ENCODE assay signal across 9 mouse cellular contexts in genomic region chr2:104145983-104146382, GRCm38 (mm10). TPM values are rescaled to one million over a fixed set of nuclear protein-coding genes. Genes with fewer than 3 reads are reported as not detected.
DNase-seq lines count a peak whose midpoint lies in the region; ATAC-seq and TF ChIP-seq lines count a peak whose summit lies in the region.
"Had no signal": no experiment of that assay in that cellular context is flagged by ENCODE, and none has a peak within 500 bp of the region (broad histone marks: within the 10 kb centered on the region; RNA-seq: fewer than 3 reads in every experiment).

No protein-coding gene starts in this region.

- H3K9ac ChIP-seq in midbrain, embryonic 11.5 days (ENCODE audit: low read length), result no peak overlapping the region
- H3K9ac ChIP-seq in midbrain, embryonic 15.5 days, result no peak overlapping the region
- no peak overlapping the region for H3K9ac ChIP-seq in hindbrain, postnatal 0 days (replicated peaks; ENCODE audit: low read length)
- H3K9ac ChIP-seq in kidney, embryonic 14.5 days (ENCODE audit: low read depth, low read length), result no peak overlapping the region

- H3K27ac ChIP-seq in midbrain, embryonic 11.5 days (ENCODE audit: low read depth, low read length), result no peak overlapping the region
- no peak overlapping the region for H3K27ac ChIP-seq in midbrain, embryonic 15.5 days
- no peak overlapping the region for H3K27ac ChIP-seq in hindbrain, postnatal 0 days
- no peak overlapping the region for H3K27ac ChIP-seq in kidney, embryonic 14.5 days (ENCODE audit: low read depth, low read length)

- ATAC-seq in cerebellum, adult (ENCODE audit: insufficient number of reproducible peaks, low FRiP score, low TSS enrichment), result no peak
- ATAC-seq in midbrain, embryonic 11.5 days (ENCODE audit: low FRiP score), result no peak
- no peak for ATAC-seq in midbrain, embryonic 15.5 days (replicated peaks)
- peak; percentile 97 for ATAC-seq in megakaryocyte progenitor cell, adult 5-6 weeks (replicated peaks; ENCODE audit: poor library complexity)
- ATAC-seq in hindbrain, postnatal 0 days, result no peak
- ATAC-seq in kidney, embryonic 14.5 days (ENCODE audit: low FRiP score, low TSS enrichment), result no peak

- no peak overlapping the region for H3K4me3 ChIP-seq in midbrain, embryonic 11.5 days (ENCODE audit: low read depth, low read length)
- no peak overlapping the region for H3K4me3 ChIP-seq in midbrain, embryonic 15.5 days
- no peak overlapping the region for H3K4me3 ChIP-seq in hindbrain, postnatal 0 days (ENCODE audit: low read length)
- no peak overlapping the region for H3K4me3 ChIP-seq in kidney, embryonic 14.5 days (ENCODE audit: low read length)

- H3K36me3 ChIP-seq in midbrain, embryonic 11.5 days (ENCODE audit: control insufficient read depth, insufficient read depth, low read length), result no peaks in the 10 kb centered on the region
- H3K36me3 ChIP-seq in midbrain, embryonic 15.5 days (replicated peaks), result no peaks in the 10 kb centered on the region
- peaks cover 4% of the 10 kb centered on the region for H3K36me3 ChIP-seq in hindbrain, postnatal 0 days (ENCODE audit: insufficient read depth, low read length)
- H3K36me3 ChIP-seq in kidney, embryonic 14.5 days (ENCODE audit: control insufficient read depth, insufficient read depth, low read length), result no peaks in the 10 kb centered on the region

- H3K4me2 ChIP-seq in midbrain, embryonic 11.5 days, result no peak overlapping the region
- H3K4me2 ChIP-seq in midbrain, embryonic 15.5 days, result no peak overlapping the region
- H3K4me2 ChIP-seq in hindbrain, postnatal 0 days (ENCODE audit: low read depth, low read length), result no peak overlapping the region
- H3K4me2 ChIP-seq in kidney, embryonic 14.5 days (replicated peaks; ENCODE audit: low read depth, low read length), result no peak overlapping the region

- DNase-seq in cerebellum, postnatal 10 days, result peak; percentile 30 to 53
- DNase-seq in midbrain, embryonic 11.5 days (ENCODE audit: low spot score, missing footprints), result peak; percentile 47
- DNase-seq in adrenal gland, postnatal 4 days (ENCODE audit: low spot score in 2 of 2), result peak; percentile 19 to 25
- no peak for DNase-seq in hindbrain, postnatal 0 days (ENCODE audit: low spot score)

- TF ChIP-seq CTCF in hindbrain, postnatal 0 days (IDR thresholded peaks at IDR 0.05; ENCODE audit: low read depth), result no peak

- H3K9me3 ChIP-seq in midbrain, embryonic 11.5 days (ENCODE audit: control insufficient read depth, low read length), result no peaks in the 10 kb centered on the region
- no peaks in the 10 kb centered on the region for H3K9me3 ChIP-seq in midbrain, embryonic 15.5 days
- no peaks in the 10 kb centered on the region for H3K9me3 ChIP-seq in hindbrain, postnatal 0 days (ENCODE audit: low read length)
- no peaks in the 10 kb centered on the region for H3K9me3 ChIP-seq in kidney, embryonic 14.5 days (ENCODE audit: control insufficient read depth, low read length)

- H3K4me1 ChIP-seq in midbrain, embryonic 11.5 days (ENCODE audit: control insufficient read depth, insufficient read depth, low read length), result no peaks in the 10 kb centered on the region
- H3K4me1 ChIP-seq in midbrain, embryonic 15.5 days, result no peaks in the 10 kb centered on the region
- H3K4me1 ChIP-seq in hindbrain, postnatal 0 days (ENCODE audit: insufficient read depth, low read length), result no peaks in the 10 kb centered on the region
- H3K4me1 ChIP-seq in kidney, embryonic 14.5 days (ENCODE audit: control insufficient read depth, insufficient read depth, low read length), result 0 out of 2 replicates have a peak, but pooled peaks cover 5% of the 10 kb centered on the region

- no peaks in the 10 kb centered on the region for H3K27me3 ChIP-seq in midbrain, embryonic 11.5 days (ENCODE audit: control insufficient read depth, insufficient read depth, low read length)
- H3K27me3 ChIP-seq in midbrain, embryonic 15.5 days (replicated peaks), result no peaks in the 10 kb centered on the region
- no peaks in the 10 kb centered on the region for H3K27me3 ChIP-seq in hindbrain, postnatal 0 days (ENCODE audit: insufficient read depth, low read length)
- no peaks in the 10 kb centered on the region for H3K27me3 ChIP-seq in kidney, embryonic 14.5 days (ENCODE audit: control insufficient read depth, insufficient read depth, low read length)

- 75% methylated on average over 1 of the region's 1 CpGs for WGBS in midbrain, embryonic 11.5 days
- 84% methylated on average over 1 of the region's 1 CpGs for WGBS in midbrain, embryonic 15.5 days
- 85% methylated on average over 1 of the region's 1 CpGs for WGBS in hindbrain, postnatal 0 days
- 79% methylated on average over 1 of the region's 1 CpGs for WGBS in kidney, embryonic 14.5 days

RNA-seq across cellular contexts. Expression of gene A930018P22Rik, which starts 23.4 kb away (rescaled TPM):
- 0.16 and 0.34 TPM in 2 replicates for polyA plus RNA-seq in midbrain, embryonic 11.5 days (2014; fragmentation: Nextera tagmentation; extraction: Ambion mirVana)
- polyA plus RNA-seq in midbrain, embryonic 15.5 days (2015; fragmentation: Nextera tagmentation; extraction: Ambion mirVana), result not detected in 2 replicates
- total RNA-seq in adrenal gland, postnatal 4 days (2021), result 1 to 10 TPM in 1 of 2 experiments, under 1 TPM in 1; 0.76 to 1.2 TPM
- total RNA-seq in megakaryocyte progenitor cell, adult 5-6 weeks (2015), result not detected in 2 replicates
- total RNA-seq in megakaryocyte progenitor cell, adult 5-6 weeks (2017), result not detected in 2 replicates
- total RNA-seq in hindbrain, postnatal 0 days (2014; rRNA removed), result 0.31 and 2.2 TPM in 2 replicates
- 0.23 TPM in 1 of 2 replicates, not detected in the other for polyA plus RNA-seq in hindbrain, postnatal 0 days (2015; fragmentation: Nextera tagmentation; extraction: Ambion mirVana)
- 0.27 TPM in 1 of 2 replicates, not detected in the other for polyA plus RNA-seq in kidney, embryonic 14.5 days (2014; fragmentation: Nextera tagmentation; extraction: Ambion mirVana)
- polyA plus RNA-seq: lung, embryonic 16.5 days had no signal

RNA-seq across cellular contexts. Expression of gene Cd59a, which starts 50.4 kb away (rescaled TPM):
- polyA plus RNA-seq in midbrain, embryonic 11.5 days (2014; fragmentation: Nextera tagmentation; extraction: Ambion mirVana), result 29.2 and 31.2 TPM in 2 replicates
- 11.8 and 12.4 TPM in 2 replicates for polyA plus RNA-seq in midbrain, embryonic 15.5 days (2015; fragmentation: Nextera tagmentation; extraction: Ambion mirVana)
- total RNA-seq in adrenal gland, postnatal 4 days (2021), result 10 to 100 TPM; 26.6 to 28.4 TPM
- 4.0 and 7.8 TPM in 2 replicates for total RNA-seq in megakaryocyte progenitor cell, adult 5-6 weeks (2015)
- 1.8 and 4.9 TPM in 2 replicates for total RNA-seq in megakaryocyte progenitor cell, adult 5-6 weeks (2017)
- 2.9 and 8.9 TPM in 2 replicates for total RNA-seq in hindbrain, postnatal 0 days (2014; rRNA removed)
- polyA plus RNA-seq in hindbrain, postnatal 0 days (2015; fragmentation: Nextera tagmentation; extraction: Ambion mirVana), result 16.0 and 17.0 TPM in 2 replicates
- polyA plus RNA-seq in kidney, embryonic 14.5 days (2014; fragmentation: Nextera tagmentation; extraction: Ambion mirVana), result 38.2 and 40.7 TPM in 2 replicates
